Mouse (Mus musculus) bone marrow, adult 2 months (tissue): ENCODE data around the gene Stk4. TPM values are rescaled to one million over a fixed set of nuclear protein-coding genes. Genes with fewer than 3 reads are reported as not detected.

ENCODE experiments used
- H3K27ac ChIP-seq: fragments of 200-500 bp; 2 replicates; pipeline ENCODE4 v1.5.1; 2012; ENCODE audit warnings: low read depth, mild to moderate bottlenecking, control low read depth, inconsistent platforms, low read length; ENCODE audit not compliant: control insufficient read depth, poor library complexity, insufficient read depth
- H3K4me1 ChIP-seq: fragments of 200-500 bp; 2 replicates; pipeline ENCODE4 v1.6.1; 2011; ENCODE audit warnings: low read length; ENCODE audit not compliant: control insufficient read depth, insufficient read depth
- H3K4me3 ChIP-seq: fragments of 200-500 bp; replicated peaks from 2 replicates; pipeline ENCODE3; 2011; ENCODE audit warnings: mild to moderate bottlenecking, low read depth, low read length, control low read depth; ENCODE audit not compliant: control insufficient read depth
- CTCF ChIP-seq: fragments of 200-500 bp; IDR thresholded peaks from 2 replicates; pipeline ENCODE4 v1.5.1; 2011; ENCODE audit warnings: low read length, control low read depth; ENCODE audit not compliant: control insufficient read depth, insufficient read depth
- POLR2A ChIP-seq: fragments of 200-500 bp; IDR thresholded peaks from 2 replicates; pipeline ENCODE4 v1.6.1; 2011; ENCODE audit warnings: low read depth, mild to moderate bottlenecking, control low read depth, low read length, borderline replicate concordance; ENCODE audit not compliant: control insufficient read depth
- WGBS: fragments of 180-500 bp; shearing (Covaris S2); methylation state at CpG from one replicate; pipeline ENCODE4 v1.1.7; 2018; 5-methylcytosine and 5-hydroxymethylcytosine counted together
- polyA plus RNA-seq: library from polyadenylated mRNA; stranded (reverse); fragments of >200 nt; gene quantifications from 2 replicates; pipeline ENCODE4 v1.2.4, GENCODE M21; 2011; ENCODE audit warnings: low replicate concordance; ENCODE audit not compliant: missing spikeins, insufficient read depth, insufficient read length

Gene Stk4
- polyA plus RNA-seq, result 27.5 and 28.7 TPM in 2 replicates

DNA sequence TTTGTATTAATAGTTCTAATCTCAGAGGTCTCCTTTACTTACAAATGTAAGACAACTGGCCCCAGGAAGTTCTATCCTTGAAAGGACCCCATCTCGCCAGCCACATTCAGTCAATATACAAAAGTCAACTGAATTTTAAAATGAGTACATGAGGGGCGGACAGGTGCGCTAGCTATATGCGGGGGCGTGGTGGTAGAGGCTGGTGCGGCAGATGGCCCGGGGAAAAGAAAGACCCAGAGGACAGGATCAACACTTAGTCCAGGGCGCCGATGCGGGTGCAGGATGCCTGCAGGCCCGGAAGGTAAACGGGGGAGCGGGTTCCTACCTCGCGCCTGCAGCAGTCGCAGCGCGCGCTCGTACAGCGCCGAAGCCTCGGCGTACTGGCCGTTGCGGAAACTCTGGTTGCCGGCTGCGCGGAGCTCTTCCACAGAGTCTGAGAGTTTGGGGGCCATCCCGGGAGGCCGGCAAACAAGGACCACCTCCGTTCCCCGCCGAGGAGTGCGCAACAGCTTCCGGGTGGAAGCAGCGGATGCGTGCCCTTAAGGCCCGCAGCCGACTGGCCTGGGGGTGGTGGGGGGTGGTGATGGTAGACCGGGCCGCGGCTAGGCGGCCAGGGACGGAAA is at the start of gene Stk4:
TSS of gene Stk4 (plus strand) at position 181 of the 623 bp plus-strand sequence.
- Histone ChIP-seq H3K4me1 (peaks cover 2% of the 10 kb centered on the region; the same call in 1 of the 2 replicates), H3K4me3 (peak within 1 kb of the TSS; percentile 74), H3K27ac (peak within 1 kb of the TSS; percentile 78)
- TF ChIP-seq POLR2A, result no peak
- no peak for TF ChIP-seq CTCF
- WGBS, result under 1% methylated on average over 45 of the region's 45 CpGs

DNA sequence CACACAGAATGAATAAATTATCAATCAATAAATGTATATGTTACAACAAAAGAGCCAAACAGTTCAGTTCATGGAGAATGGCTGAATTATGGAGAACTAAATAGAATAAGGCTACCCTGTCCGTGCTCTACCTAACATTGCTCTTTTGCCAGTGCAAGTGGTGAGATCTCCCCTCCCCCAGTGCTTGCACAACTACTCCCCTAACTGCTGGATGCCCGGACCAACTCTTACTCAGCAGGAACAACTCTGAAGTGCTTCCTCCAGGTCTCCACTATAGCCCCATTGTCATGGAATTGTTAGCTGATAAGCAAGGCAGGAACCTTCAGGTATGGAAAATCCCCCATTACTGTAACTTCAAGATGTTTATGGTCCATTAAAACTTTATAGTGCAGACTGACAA is 48.0 kb upstream of the Stk4 start:
- TF ChIP-seq POLR2A, result no peak
- TF ChIP-seq CTCF, result no peak
- Histone ChIP-seq H3K27ac (no peak overlapping the region), H3K4me3 (no peak overlapping the region), H3K4me1 (no peaks in the 10 kb centered on the region; the same call in 1 of the 2 replicates)
- WGBS, result 11% methylated on average over 2 of the region's 2 CpGs

DNA sequence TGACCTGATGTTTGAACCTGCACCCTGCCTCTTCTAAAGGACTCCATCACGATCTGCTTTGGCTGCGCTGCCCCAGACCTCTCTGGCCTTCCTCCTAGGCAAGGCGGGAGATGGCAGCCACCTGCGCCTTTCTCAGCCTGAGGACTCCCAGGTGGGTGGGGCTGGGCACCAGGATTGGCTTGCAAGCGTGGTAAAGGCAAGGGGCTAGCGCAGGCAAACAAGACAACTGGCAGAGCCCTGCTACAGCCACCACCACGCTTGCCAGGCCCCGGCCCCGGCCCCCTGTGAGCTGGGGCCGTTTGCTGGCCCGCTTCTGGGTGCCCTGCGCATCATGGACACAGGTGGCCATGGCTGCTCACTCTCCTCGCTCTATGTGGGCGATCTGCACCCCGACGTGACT is 45.0 kb upstream of the Stk4 start, which contains the start of gene Pabpc1l:
TSS of gene Pabpc1l (plus strand) at position 301 of the 400 bp plus-strand sequence.
- no peaks in the 10 kb centered on the region; the same call in 1 of the 2 replicates for H3K4me1 ChIP-seq
- no peak within 1 kb of the TSS; the same call in 1 of the 2 replicates for H3K27ac ChIP-seq
- no peak within 1 kb of the TSS for H3K4me3 ChIP-seq
- TF ChIP-seq POLR2A (no peak), CTCF (no peak)
- WGBS, result 87% methylated on average over 16 of the region's 16 CpGs

DNA sequence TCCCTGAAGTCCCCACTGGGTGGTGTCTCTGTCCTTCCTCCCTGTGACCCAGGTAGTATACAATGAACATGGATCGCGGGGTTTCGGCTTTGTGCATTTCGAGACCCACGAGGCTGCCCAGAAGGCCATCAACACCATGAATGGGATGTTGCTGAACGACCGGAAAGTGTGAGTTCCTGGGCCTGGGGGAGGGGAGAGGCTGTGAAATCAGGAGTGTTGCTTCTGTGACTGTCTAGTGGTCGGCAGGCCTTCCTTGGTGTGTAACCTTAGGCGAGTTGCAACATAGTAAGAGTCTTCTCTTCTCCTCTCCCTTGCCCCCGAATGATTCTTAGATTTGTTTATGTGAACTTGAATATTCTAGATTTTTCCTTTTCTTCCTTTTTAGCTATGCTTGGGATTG is 39.0 kb upstream of the Stk4 start:
- 0 out of 2 replicates have a peak overlapping the region, but pooled peaks have one; percentile 4 for H3K27ac ChIP-seq
- H3K4me1 ChIP-seq, result no peaks in the 10 kb centered on the region; the same call in 1 of the 2 replicates
- WGBS, result 44% methylated on average over 10 of the region's 10 CpGs
- no peak overlapping the region for H3K4me3 ChIP-seq
- TF ChIP-seq CTCF (no peak), POLR2A (no peak)

DNA sequence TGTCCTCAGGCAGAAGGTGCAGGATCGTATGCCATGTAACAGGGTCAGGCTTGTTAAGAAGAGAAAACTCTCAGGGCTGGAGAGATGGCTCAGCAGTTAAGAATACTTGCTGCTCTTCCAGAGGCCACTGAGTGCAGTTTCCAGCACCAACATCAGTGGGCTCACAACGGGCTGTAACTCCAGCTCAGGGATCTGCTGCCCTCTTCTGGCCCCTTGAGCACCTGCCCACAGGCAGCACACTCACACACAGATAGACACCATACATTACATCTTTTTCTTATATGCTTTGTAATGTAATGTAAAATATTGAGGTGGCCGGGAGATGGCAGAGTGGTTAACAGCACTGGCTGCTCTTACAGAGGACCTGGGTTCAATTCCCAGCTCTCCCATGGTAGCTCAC is 37.1 kb upstream of the Stk4 start:
- Histone ChIP-seq H3K27ac (no peak overlapping the region), H3K4me3 (no peak overlapping the region), H3K4me1 (no peaks in the 10 kb centered on the region; the same call in none of the 2 replicates)
- 85% methylated on average over 3 of the region's 3 CpGs for WGBS
- TF ChIP-seq CTCF (no peak), POLR2A (no peak)

DNA sequence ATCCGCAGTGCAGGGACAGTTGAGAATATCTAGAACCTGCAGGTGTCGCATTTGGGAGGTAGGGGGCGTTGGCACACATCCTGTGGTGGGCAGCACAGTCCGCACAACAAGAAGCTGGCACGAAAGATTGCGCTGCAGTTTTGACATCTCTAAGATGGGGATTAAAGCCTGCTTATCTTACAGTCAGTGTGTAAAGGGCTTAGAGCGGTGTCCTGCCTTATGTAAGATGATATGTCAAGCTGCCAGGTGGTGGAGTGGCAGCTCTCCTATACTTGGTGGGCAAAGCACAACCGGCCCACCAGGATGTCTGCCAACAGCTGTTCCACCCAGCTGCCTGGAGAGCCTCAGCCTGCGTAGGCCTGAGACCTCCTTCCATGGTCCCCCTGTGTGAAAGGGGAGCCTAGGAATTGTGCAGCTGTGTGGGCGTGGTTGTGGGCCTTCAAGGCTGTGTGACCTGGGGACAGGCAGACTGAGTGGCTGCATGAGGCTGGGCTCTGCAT is 33.6 kb upstream of the Stk4 start:
- Histone ChIP-seq H3K27ac (no peak overlapping the region), H3K4me1 (peaks cover 3% of the 10 kb centered on the region), H3K4me3 (no peak overlapping the region)
- TF ChIP-seq POLR2A, result no peak
- peak; percentile 58 for TF ChIP-seq CTCF
- WGBS, result 30% methylated on average over 10 of the region's 10 CpGs

DNA sequence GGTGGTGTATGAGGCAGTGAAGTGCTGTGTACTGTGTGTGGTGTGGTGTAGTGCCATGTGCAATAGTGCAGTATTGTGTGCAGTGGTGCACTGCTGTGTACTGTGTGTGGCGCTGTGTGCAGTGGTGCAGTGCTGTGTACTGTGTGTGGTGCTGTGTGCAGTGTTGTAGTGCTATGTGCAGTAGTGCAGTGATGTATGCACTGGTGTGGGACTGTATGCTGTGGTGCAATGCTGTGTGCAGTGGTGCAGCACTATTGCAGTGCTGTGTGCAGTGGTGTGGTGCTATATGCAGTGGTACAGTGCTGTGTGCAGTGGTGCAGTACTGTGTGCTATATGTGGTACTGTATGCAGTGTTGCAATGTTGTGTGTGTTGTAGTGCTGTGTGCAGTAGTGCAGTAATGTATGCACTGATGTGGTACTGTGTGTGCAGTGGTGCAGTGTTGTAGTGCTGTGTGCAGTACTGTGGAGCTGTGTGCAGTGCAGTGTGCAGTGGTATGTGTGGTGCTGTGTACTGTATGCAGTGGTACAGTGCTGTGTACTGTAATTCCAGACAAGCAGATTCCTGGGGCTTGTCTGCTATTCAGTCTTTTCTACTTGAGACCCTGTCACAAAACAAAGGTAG is 31.6 kb upstream of the Stk4 start:
- TF ChIP-seq POLR2A, result no peak
- TF ChIP-seq CTCF, result no peak
- Histone ChIP-seq H3K27ac (no peak overlapping the region), H3K4me3 (no peak overlapping the region), H3K4me1 (peaks cover 3% of the 10 kb centered on the region; the same call in 1 of the 2 replicates)
- WGBS, result 96% methylated on average over 1 of the region's 1 CpGs

DNA sequence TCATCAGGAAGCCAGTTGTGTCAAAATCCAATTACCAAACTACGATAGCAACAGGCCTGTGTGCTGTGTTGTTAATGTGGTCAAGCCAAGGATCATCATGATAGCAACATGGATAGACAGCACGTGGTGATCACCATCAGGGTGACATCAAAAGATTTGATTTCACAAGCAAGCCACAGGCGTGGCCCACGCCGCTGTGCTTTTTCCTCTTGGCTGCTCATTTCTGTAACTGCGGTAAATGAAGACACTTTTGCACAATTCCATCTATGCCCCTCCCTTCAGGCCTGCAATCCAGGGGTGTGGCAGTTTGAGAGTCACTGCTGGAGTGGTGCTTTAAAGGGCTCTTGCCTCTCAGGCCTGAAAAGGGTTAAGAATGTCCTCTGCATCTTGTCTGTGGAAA is 29.2 kb upstream of the Stk4 start:
- no peak overlapping the region for H3K4me3 ChIP-seq
- peaks cover 3% of the 10 kb centered on the region for H3K4me1 ChIP-seq
- TF ChIP-seq POLR2A (no peak), CTCF (no peak)
- H3K27ac ChIP-seq, result peak overlapping the region; percentile 42; the same call in 1 of the 2 replicates
- 35% methylated on average over 6 of the region's 6 CpGs for WGBS
